15 mouse cellular contexts compared by ENCODE assay signal in genomic region chr11:77673428-77673991, GRCm38 (mm10). TPM values are rescaled to one million over a fixed set of nuclear protein-coding genes. Genes with fewer than 3 reads are reported as not detected.
DNase-seq lines count a peak whose midpoint lies in the region; ATAC-seq and TF ChIP-seq lines count a peak whose summit lies in the region.
"Had no signal": no experiment of that assay in that cellular context is flagged by ENCODE, and none has a peak within 500 bp of the region (broad histone marks: within the 10 kb centered on the region; RNA-seq: fewer than 3 reads in every experiment).

No protein-coding gene starts in this region.

- H3K27me3 ChIP-seq in embryonic facial prominence, embryonic 11.5 days (ENCODE audit: control insufficient read depth, insufficient read depth, low read length), result no peaks in the 10 kb centered on the region
- H3K27me3 ChIP-seq in embryonic facial prominence, embryonic 10.5 days (replicated peaks; ENCODE audit: low read depth, poor library complexity, severe bottlenecking), result no peaks in the 10 kb centered on the region
- H3K27me3 ChIP-seq: forebrain, embryonic 12.5 days; liver, embryonic 15.5 days; midbrain, embryonic 13.5 days had no signal

- no peak overlapping the region for H3K4me2 ChIP-seq in embryonic facial prominence, embryonic 11.5 days (ENCODE audit: low read depth, low read length)
- H3K4me2 ChIP-seq: forebrain, embryonic 12.5 days; liver, embryonic 15.5 days; midbrain, embryonic 13.5 days had no signal

- DNase-seq in embryonic facial prominence, embryonic 11.5 days (ENCODE audit: low spot score), result peak; percentile 10
- no peak for DNase-seq in embryonic facial prominence, embryonic 10.5 days (ENCODE audit: low spot score)
- DNase-seq in thymus, postnatal 0 days (ENCODE audit: low spot score), result peak; percentile 11
- DNase-seq in thymus, postnatal 25 days, result no peak
- DNase-seq in retina, postnatal 1 day, result peak; percentile 24
- no peak for DNase-seq in spleen, postnatal 4 days (ENCODE audit: low spot score in 2 of 2)
- DNase-seq in frontal cortex, postnatal 14 days (ENCODE audit: low spot score in 2 of 2), result no peak
- DNase-seq: adrenal gland, postnatal 10 days; cerebellum, adult 9-11 months; heart, adult 11 months had no signal

- no peak for ATAC-seq in embryonic facial prominence, embryonic 11.5 days (replicated peaks; ENCODE audit: insufficient number of reproducible peaks, low FRiP score, low TSS enrichment, low read depth)
- ATAC-seq: hindbrain, embryonic 16.5 days; midbrain, embryonic 13.5 days had no signal

- TF ChIP-seq POLR2A in embryonic fibroblast, embryonic 13.5 days (IDR thresholded peaks at IDR 0.05; ENCODE audit: low read depth, low read length), result no peak

- no peak overlapping the region for H3K4me3 ChIP-seq in embryonic facial prominence, embryonic 11.5 days (ENCODE audit: low read depth, low read length)
- no peak overlapping the region for H3K4me3 ChIP-seq in embryonic facial prominence, embryonic 10.5 days
- no peak overlapping the region for H3K4me3 ChIP-seq in embryonic fibroblast, embryonic 13.5 days (ENCODE audit: insufficient read depth, low read length)
- H3K4me3 ChIP-seq: forebrain, embryonic 12.5 days; liver, embryonic 15.5 days; midbrain, embryonic 13.5 days had no signal

- no peaks in the 10 kb centered on the region for H3K9me3 ChIP-seq in embryonic facial prominence, embryonic 11.5 days (replicated peaks; ENCODE audit: control insufficient read depth, low read length)
- H3K9me3 ChIP-seq in embryonic facial prominence, embryonic 10.5 days, result peaks cover 5% of the 10 kb centered on the region; the same call in 1 of the 2 replicates
- H3K9me3 ChIP-seq: liver, embryonic 15.5 days; midbrain, embryonic 13.5 days had no signal

- no peaks in the 10 kb centered on the region for H3K4me1 ChIP-seq in embryonic facial prominence, embryonic 11.5 days (ENCODE audit: control insufficient read depth, insufficient read depth, low read length)
- no peaks in the 10 kb centered on the region for H3K4me1 ChIP-seq in embryonic facial prominence, embryonic 10.5 days
- H3K4me1 ChIP-seq in embryonic fibroblast, embryonic 13.5 days (ENCODE audit: control insufficient read depth, insufficient read depth, low read length), result no peaks in the 10 kb centered on the region
- H3K4me1 ChIP-seq: forebrain, embryonic 12.5 days; liver, embryonic 15.5 days; midbrain, embryonic 13.5 days had no signal

- no peak overlapping the region for H3K27ac ChIP-seq in embryonic facial prominence, embryonic 11.5 days (replicated peaks; ENCODE audit: low read depth, low read length)
- H3K27ac ChIP-seq in embryonic facial prominence, embryonic 10.5 days (replicated peaks), result no peak overlapping the region
- peak overlapping the region; percentile 24; the same call in 1 of the 2 replicates for H3K27ac ChIP-seq in embryonic fibroblast, embryonic 13.5 days (ENCODE audit: insufficient read depth, low read length)
- H3K27ac ChIP-seq: forebrain, embryonic 12.5 days; liver, embryonic 15.5 days; midbrain, embryonic 13.5 days had no signal

- H3K36me3 ChIP-seq in embryonic facial prominence, embryonic 11.5 days (replicated peaks; ENCODE audit: control insufficient read depth, insufficient read depth, low read depth, low read length), result no peaks in the 10 kb centered on the region
- H3K36me3 ChIP-seq in embryonic facial prominence, embryonic 10.5 days (replicated peaks), result no peaks in the 10 kb centered on the region
- H3K36me3 ChIP-seq: forebrain, embryonic 12.5 days; liver, embryonic 15.5 days; midbrain, embryonic 13.5 days had no signal

- no peak overlapping the region for H3K9ac ChIP-seq in embryonic facial prominence, embryonic 11.5 days (replicated peaks; ENCODE audit: low read length)
- H3K9ac ChIP-seq: forebrain, embryonic 12.5 days; liver, embryonic 15.5 days; midbrain, embryonic 13.5 days had no signal

- WGBS in embryonic facial prominence, embryonic 11.5 days, result 70% methylated on average over 4 of the region's 4 CpGs
- WGBS in embryonic facial prominence, embryonic 10.5 days, result 63% methylated on average over 4 of the region's 4 CpGs

- TF ChIP-seq CTCF in embryonic fibroblast, embryonic 13.5 days (IDR thresholded peaks at IDR 0.05; ENCODE audit: borderline replicate concordance, insufficient read depth, low read length), result no peak

RNA-seq across cellular contexts. Expression of gene Nufip2, which starts 12.4 kb away (rescaled TPM):
- 4.1 and 4.8 TPM in 2 replicates for polyA plus RNA-seq in embryonic facial prominence, embryonic 11.5 days (2014; fragmentation: Nextera tagmentation; extraction: Ambion mirVana)
- 3.9 and 4.7 TPM in 2 replicates for polyA plus RNA-seq in embryonic facial prominence, embryonic 10.5 days (2016; fragmentation: Nextera tagmentation; extraction: Ambion mirVana)
- polyA plus RNA-seq in thymus, postnatal 0 days (2015; fragmentation: Nextera tagmentation; extraction: Ambion mirVana), result 3.8 and 5.2 TPM in 2 replicates
- polyA plus RNA-seq in embryonic fibroblast, embryonic 13.5 days (2011; ENCODE audit: insufficient read length, low read depth, missing spikeins), result 76.8 and 87.1 TPM in 2 replicates

RNA-seq across cellular contexts. Expression of gene Cryba1, which starts 51.6 kb away (rescaled TPM):
- polyA plus RNA-seq in embryonic facial prominence, embryonic 11.5 days (2014; fragmentation: Nextera tagmentation; extraction: Ambion mirVana), result 10.6 and 60.0 TPM in 2 replicates
- polyA plus RNA-seq in embryonic facial prominence, embryonic 10.5 days (2016; fragmentation: Nextera tagmentation; extraction: Ambion mirVana), result 0.88 and 2.2 TPM in 2 replicates
- polyA plus RNA-seq in thymus, postnatal 0 days (2015; fragmentation: Nextera tagmentation; extraction: Ambion mirVana), result 0.79 TPM in 1 of 2 replicates, not detected in the other
- polyA plus RNA-seq in embryonic fibroblast, embryonic 13.5 days (2011; ENCODE audit: insufficient read length, low read depth, missing spikeins), result not detected in 2 replicates
- polyA plus RNA-seq: liver, embryonic 15.5 days had no signal

Comparison
In these comparisons a context has a peak if more than half of its experiments do, and no peak if none do; other contexts are left out.
1. DNase-seq: peak in embryonic facial prominence, embryonic 11.5 days (single experiment), thymus, postnatal 0 days (single experiment) and retina, postnatal 1 day (single experiment); none in embryonic facial prominence, embryonic 10.5 days (single experiment), thymus, postnatal 25 days (single experiment), spleen, postnatal 4 days (0 of 2) and frontal cortex, postnatal 14 days (0 of 2).
2. RNA of gene Nufip2, which starts 12.4 kb away (polyA plus RNA-seq): 76.8 to 87.1 TPM in embryonic fibroblast, embryonic 13.5 days; 3.8 to 5.2 TPM in thymus, postnatal 0 days, 3.9 to 4.7 TPM in embryonic facial prominence, embryonic 10.5 days and 4.1 to 4.8 TPM in embryonic facial prominence, embryonic 11.5 days; every median in the first group is over 10 times any median in the second.